Mouse (Mus musculus): ENCODE data around the gene Itga9.

GRCm38 (mm10) chr9:118590230-118590629 is 16.3 kb upstream of the Itga9 start:
- TF ChIP-seq CTCF (IDR thresholded peaks at IDR 0.05; ENCODE audit: low read depth) (no peak), EP300 (IDR thresholded peaks at IDR 0.05; ENCODE audit: low read depth) (no peak)

Measured in liver, postnatal 0 days (tissue).